ENCODE assay signal across 20 mouse cellular contexts in the genomic region with DNA sequence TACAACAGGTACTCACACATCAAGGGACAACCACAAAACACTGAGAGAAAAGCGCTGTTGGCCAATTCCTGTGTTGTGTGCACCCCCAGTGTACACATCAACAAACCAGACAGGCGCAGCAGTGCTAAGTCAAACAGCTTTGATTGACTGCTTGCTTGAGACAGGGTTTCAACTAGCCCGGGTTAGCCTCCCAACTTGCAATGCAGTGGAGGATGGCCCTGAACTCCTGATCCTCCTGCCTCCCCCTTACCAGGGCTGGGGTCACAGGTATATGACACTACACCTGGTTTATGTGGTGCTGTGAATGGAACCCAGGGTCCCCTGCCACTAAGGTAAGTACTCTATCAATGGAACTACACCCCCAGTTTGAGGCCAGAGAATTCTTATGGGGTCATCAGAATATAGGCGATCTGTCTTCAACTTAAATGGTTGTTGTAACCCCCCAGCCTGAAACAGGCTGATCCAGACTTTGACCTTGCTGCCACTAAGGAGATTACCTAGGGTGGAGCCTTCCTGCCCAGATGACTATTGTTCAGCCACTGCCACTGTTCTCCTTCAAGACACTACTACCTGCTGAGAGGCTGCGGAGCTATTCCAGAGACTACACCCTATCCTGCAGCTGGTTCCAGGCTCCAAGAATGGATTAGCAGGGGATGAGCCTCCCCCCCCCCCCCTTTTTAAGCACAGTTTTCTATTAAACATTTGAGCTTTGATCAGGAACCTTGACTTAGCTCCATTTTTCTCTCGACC.
"Had no signal": no experiment of that assay in that cellular context is flagged by ENCODE, and none has a peak within 500 bp of the region (broad histone marks: within the 10 kb centered on the region; RNA-seq: fewer than 3 reads in every experiment).

No protein-coding gene starts in this region.

- H3K4me3 ChIP-seq: kidney, embryonic 15.5 days; left cerebral cortex, adult 2 months; neural tube, embryonic 12.5 days; neural tube, embryonic 15.5 days had no signal

- H3K27ac ChIP-seq: kidney, embryonic 15.5 days; left cerebral cortex, adult 2 months; liver, embryonic 14.5 days; neural tube, embryonic 12.5 days; neural tube, embryonic 15.5 days had no signal

- H3K4me2 ChIP-seq: kidney, embryonic 15.5 days; midbrain, embryonic 11.5 days; neural tube, embryonic 12.5 days; neural tube, embryonic 15.5 days had no signal

- H3K9me3 ChIP-seq: kidney, embryonic 15.5 days; neural tube, embryonic 15.5 days had no signal

- DNase-seq: kidney, postnatal 10 days; kidney, postnatal 36 days; layer of hippocampus, postnatal 36 days; lung, adult 2 months; lung, postnatal 14 days; lung, postnatal 4 days; midbrain, embryonic 14.5 days; right cerebral cortex, adult 18-20 months; right cerebral cortex, postnatal 14 days; right cerebral cortex, postnatal 4 days; spleen, adult 18-20 months; thymus, adult 2 months; thymus, postnatal 14 days; thymus, postnatal 4 days had no signal

- H3K27me3 ChIP-seq: kidney, embryonic 15.5 days; neural tube, embryonic 12.5 days; neural tube, embryonic 15.5 days had no signal

- H3K9ac ChIP-seq: kidney, embryonic 15.5 days; liver, embryonic 14.5 days; neural tube, embryonic 12.5 days; neural tube, embryonic 15.5 days had no signal
